Mouse (Mus musculus) hindbrain, postnatal 0 days (tissue): ENCODE data around the gene Fcgrt. TPM values are rescaled to one million over a fixed set of nuclear protein-coding genes. Genes with fewer than 3 reads are reported as not detected.

ENCODE experiments used
- ATAC-seq: fragments of 200-750 bp; cut with Nextera tagmentation; 2 replicates; pipeline ENCODE4 v1.8.0; 2017; ENCODE audit warnings: mild to moderate bottlenecking, moderate TSS enrichment, moderate library complexity
- DNase-seq: peaks from one replicate; pipeline ENCODE4 v3.0.0-alpha.2; 2015; ENCODE audit warnings: low spot score
- H3K27ac ChIP-seq: fragments of 300-500 bp; sonication (generic); 2 replicates; pipeline ENCODE4 v1.5.1; 2014; ENCODE audit warnings: mild to moderate bottlenecking
- H3K27me3 ChIP-seq: fragments of 300-500 bp; sonication (generic); 2 replicates; pipeline ENCODE4 v1.6.1; 2014; ENCODE audit warnings: low read length, mixed read lengths; ENCODE audit not compliant: insufficient read depth
- H3K36me3 ChIP-seq: fragments of 300-500 bp; sonication (generic); 2 replicates; pipeline ENCODE4 v1.6.1; 2014; ENCODE audit warnings: low read length, mixed read lengths; ENCODE audit not compliant: insufficient read depth
- H3K4me1 ChIP-seq: fragments of 300-500 bp; sonication (generic); 2 replicates; pipeline ENCODE4 v1.6.1; 2014; ENCODE audit warnings: antibody characterized with exemption, low read length, mixed read lengths; ENCODE audit not compliant: insufficient read depth
- H3K4me2 ChIP-seq: fragments of 300-500 bp; sonication (generic); 2 replicates; pipeline ENCODE4 v1.6.1; 2014; ENCODE audit warnings: low read depth, mild to moderate bottlenecking, low read length, moderate library complexity, mixed read lengths
- H3K4me3 ChIP-seq: fragments of 300-500 bp; sonication (generic); 2 replicates; pipeline ENCODE4 v1.5.1; 2014; ENCODE audit warnings: low read length
- H3K9ac ChIP-seq: fragments of 300-500 bp; sonication (generic); replicated peaks from 2 replicates; pipeline ENCODE4 v1.6.1; 2014; ENCODE audit warnings: mild to moderate bottlenecking, low read length, moderate library complexity, mixed read lengths
- H3K9me3 ChIP-seq: fragments of 300-500 bp; sonication (generic); 2 replicates; pipeline ENCODE4 v1.6.1; 2016; ENCODE audit warnings: low read length, mixed read lengths
- CTCF ChIP-seq: IDR thresholded peaks from 2 replicates; pipeline ENCODE4 v1.5.1; 2016; ENCODE audit warnings: antibody characterized with exemption, control low read depth, low read depth
- WGBS: fragments of 180-500 bp; shearing (Covaris S2); extraction: QIAGEN DNeasy Blood & Tissue Kit; methylation state at CpG from one replicate; pipeline ENCODE4 v1.1.7; 2014; 5-methylcytosine and 5-hydroxymethylcytosine counted together
- polyA plus RNA-seq: library from polyadenylated mRNA; unstranded; fragments of >200 nt; fragmentation: Nextera tagmentation; extraction: Ambion mirVana; gene quantifications from 2 replicates; pipeline ENCODE4 v1.2.1, GENCODE M21; 2015
- total RNA-seq: library from RNA; depleted of rRNA; stranded (reverse); fragments of >200 nt; gene quantifications from 2 replicates; pipeline ENCODE4 v1.2.3, GENCODE M21; 2014

Fcgrt gene
- total and polyA plus RNA-seq, 2 experiments from 2014 or later: 32.9 to 45.9 TPM

DNA sequence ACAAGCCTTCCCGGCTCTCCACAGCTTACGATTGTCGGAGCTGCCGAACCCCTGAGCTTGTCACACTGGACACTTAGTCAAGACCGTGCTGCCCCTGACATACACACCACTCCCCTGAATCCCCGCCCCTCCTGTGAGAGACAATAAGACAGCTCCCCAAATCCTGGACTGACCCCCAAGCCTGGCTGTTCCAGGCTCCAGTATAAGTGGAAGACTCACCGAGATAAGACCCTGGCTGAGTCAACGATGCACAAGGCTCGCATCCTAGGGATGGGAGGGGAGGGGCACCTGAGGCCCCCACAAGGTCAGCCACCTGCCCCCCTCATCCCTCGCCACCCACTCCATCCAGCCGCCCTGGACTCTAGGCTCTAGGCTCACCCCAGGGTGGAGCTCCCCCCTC, 28.2 kb upstream of the Fcgrt start:
- H3K27me3 ChIP-seq: no peaks in the 10 kb centered on the region
- H3K4me2 ChIP-seq: no peak overlapping the region
- H3K9me3 ChIP-seq: no peaks in the 10 kb centered on the region
- H3K9ac ChIP-seq: no peak overlapping the region
- ATAC-seq: no peak
- H3K4me1 ChIP-seq: 0 out of 2 replicates have a peak, but pooled peaks cover 7% of the 10 kb centered on the region
- H3K27ac ChIP-seq: no peak overlapping the region
- peaks cover 5% of the 10 kb centered on the region; the same call in 1 of the 2 replicates for H3K36me3 ChIP-seq
- 79% methylated on average over 11 of the region's 11 CpGs for WGBS
- no peak overlapping the region for H3K4me3 ChIP-seq
- no peak for TF ChIP-seq CTCF
- DNase-seq: no peak

DNA sequence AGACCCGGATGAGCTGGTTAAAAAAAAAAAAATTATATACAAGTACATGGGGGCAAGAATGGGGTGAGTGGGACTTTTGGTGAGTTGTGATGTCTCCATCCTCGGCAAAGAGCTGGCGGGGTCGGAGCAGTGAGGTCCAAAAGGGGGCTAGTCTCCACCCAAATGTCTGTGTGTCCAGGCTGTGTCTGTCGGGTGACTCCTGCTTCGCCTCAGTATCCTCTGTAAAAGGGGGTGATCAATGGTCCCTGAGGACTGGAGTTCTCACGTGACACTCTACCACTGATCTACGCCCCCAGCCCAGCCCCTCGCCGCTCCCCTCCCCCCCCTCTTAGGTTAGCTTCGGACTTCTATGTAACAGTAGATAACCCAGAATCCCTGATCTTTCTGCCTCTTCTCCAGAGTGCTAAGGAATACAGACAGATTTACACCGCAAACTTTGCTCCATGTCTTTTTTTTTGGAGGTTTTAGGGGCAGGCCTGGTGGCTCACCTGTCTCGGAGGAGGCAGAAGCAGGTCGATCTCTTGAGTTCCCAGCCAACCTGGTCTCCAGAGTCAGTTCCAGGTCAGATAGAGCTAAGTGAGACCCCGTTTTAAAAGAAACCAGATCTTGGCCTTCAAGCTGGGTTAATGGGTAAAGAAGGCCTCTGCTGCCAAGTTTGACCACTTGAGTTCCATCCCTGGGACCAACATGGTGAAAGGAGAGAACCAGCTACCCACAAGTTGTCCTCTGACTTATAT, 26.3 kb upstream of the Fcgrt start:
- DNase-seq (no peak), ATAC-seq (no peak)
- Histone ChIP-seq H3K27ac (peak overlapping the region; percentile 92), H3K9me3 (no peaks in the 10 kb centered on the region), H3K4me2 (peak overlapping the region; percentile 60), H3K36me3 (peaks cover 23% of the 10 kb centered on the region), H3K27me3 (no peaks in the 10 kb centered on the region), H3K4me3 (peak overlapping the region; percentile 95), H3K4me1 (0 out of 2 replicates have a peak, but pooled peaks cover 8% of the 10 kb centered on the region), H3K9ac (peak overlapping the region; percentile 58)
- WGBS: 57% methylated on average over 15 of the region's 15 CpGs
- TF ChIP-seq CTCF: no peak

DNA sequence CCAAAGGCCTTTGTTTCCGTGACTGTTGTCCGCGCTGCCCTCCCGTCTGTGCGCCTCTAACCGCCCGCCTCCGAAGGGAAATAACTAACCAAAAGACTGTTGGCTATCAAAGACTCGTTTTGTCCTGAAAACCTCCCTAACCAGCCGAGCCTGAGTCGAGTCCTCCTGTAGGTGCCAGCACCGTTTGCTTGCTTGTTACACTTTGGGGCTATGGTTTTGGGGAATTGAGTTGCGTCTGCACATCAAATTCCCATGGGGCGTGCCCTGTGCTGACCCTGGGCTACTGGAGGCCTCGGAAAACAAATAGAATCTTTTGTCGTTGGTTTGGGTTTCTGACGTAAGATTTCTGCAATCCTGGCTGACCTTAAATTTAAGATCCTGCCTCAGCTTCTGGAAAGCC, 25.7 kb upstream of the Fcgrt start:
- Histone ChIP-seq H3K27me3 (no peaks in the 10 kb centered on the region), H3K27ac (peak overlapping the region; percentile 92), H3K36me3 (peaks cover 23% of the 10 kb centered on the region), H3K9me3 (no peaks in the 10 kb centered on the region), H3K4me1 (0 out of 2 replicates have a peak, but pooled peaks cover 8% of the 10 kb centered on the region), H3K9ac (peak overlapping the region; percentile 58), H3K4me3 (peak overlapping the region; percentile 95), H3K4me2 (peak overlapping the region; percentile 60)
- ATAC-seq: no peak
- WGBS: under 1% methylated on average over 17 of the region's 17 CpGs
- peak; percentile 64 for DNase-seq
- no peak for TF ChIP-seq CTCF

DNA sequence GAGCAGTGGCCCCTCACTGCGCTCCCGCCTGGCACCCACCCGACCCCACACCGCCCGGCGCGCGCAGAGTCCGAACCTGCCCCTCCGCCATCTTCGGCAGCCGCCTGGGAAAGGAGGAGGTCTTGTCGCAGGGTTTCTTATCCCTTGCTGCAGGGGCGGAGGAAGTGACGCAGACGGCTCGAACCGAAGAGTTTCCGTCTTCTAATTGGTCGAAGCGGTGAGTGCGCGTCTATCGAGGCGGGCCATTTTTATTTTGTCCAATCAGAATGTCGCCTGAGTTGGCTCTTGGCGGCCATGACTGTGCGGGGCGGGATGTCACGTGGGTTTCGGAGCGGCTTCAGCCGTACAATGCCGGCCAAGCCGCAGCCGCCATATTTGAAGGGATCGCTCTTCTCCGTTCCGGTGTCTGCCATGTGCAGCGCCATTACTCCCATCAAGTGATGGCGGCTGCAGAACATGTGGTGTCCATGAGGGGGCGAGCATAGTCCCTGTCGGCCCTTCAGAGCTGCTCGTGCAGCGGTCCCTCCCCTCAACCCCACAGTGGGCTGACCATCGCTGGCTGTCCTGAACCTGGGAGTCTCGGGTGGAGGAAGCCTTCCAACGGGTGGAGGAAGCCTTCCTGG, 25.1 kb upstream of the Fcgrt start, which contains the start of gene Rpl13a:
Rpl13a (minus strand) TSS at position 138 of the 623 bp plus-strand sequence.
- Histone ChIP-seq H3K27ac (peak within 1 kb of the TSS; percentile 92), H3K9me3 (no peaks in the 10 kb centered on the region), H3K9ac (peak within 1 kb of the TSS; percentile 99), H3K27me3 (no peaks in the 10 kb centered on the region), H3K4me1 (0 out of 2 replicates have a peak, but pooled peaks cover 8% of the 10 kb centered on the region), H3K4me3 (peak within 1 kb of the TSS; percentile 95), H3K4me2 (peak within 1 kb of the TSS; percentile 93), H3K36me3 (peaks cover 23% of the 10 kb centered on the region)
- ATAC-seq: peak; percentile 95
- peak; percentile 90 for TF ChIP-seq CTCF
- WGBS: 1% methylated on average over 48 of the region's 48 CpGs
- DNase-seq: peak; percentile 100

DNA sequence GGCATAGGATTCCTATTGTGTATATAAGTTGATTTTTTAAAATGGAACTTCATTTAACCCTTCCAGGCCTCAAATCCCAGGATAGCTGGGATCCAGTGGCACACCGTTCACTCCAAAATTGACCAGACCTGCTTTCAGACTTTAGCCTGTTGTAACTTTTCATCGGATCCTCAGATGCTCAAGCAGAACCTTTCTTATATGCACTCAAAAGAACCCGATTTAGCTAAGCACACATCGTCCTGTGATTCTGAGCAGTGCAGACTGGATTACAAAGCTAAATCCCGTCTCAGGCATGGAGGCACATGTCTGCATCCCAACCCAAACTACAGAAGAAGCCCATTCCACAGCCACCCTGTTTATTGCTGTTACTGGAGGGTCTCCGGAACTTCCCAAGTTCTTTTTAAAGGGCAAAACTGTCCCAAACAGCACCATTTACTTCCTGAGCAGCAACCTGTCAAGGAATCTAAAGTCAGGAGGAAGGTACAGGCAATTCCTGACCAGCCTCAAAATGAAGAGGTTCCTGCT, 24.1 kb upstream of the Fcgrt start:
- no peak for DNase-seq
- Histone ChIP-seq H3K27me3 (no peaks in the 10 kb centered on the region), H3K27ac (peak overlapping the region; percentile 91), H3K4me1 (peaks cover 13% of the 10 kb centered on the region), H3K9me3 (no peaks in the 10 kb centered on the region), H3K4me3 (peak overlapping the region; percentile 95), H3K4me2 (peak overlapping the region; percentile 93), H3K36me3 (peaks cover 28% of the 10 kb centered on the region), H3K9ac (peak overlapping the region; percentile 99)
- WGBS: under 1% methylated on average over 6 of the region's 6 CpGs
- ATAC-seq: no peak
- TF ChIP-seq CTCF: no peak

DNA sequence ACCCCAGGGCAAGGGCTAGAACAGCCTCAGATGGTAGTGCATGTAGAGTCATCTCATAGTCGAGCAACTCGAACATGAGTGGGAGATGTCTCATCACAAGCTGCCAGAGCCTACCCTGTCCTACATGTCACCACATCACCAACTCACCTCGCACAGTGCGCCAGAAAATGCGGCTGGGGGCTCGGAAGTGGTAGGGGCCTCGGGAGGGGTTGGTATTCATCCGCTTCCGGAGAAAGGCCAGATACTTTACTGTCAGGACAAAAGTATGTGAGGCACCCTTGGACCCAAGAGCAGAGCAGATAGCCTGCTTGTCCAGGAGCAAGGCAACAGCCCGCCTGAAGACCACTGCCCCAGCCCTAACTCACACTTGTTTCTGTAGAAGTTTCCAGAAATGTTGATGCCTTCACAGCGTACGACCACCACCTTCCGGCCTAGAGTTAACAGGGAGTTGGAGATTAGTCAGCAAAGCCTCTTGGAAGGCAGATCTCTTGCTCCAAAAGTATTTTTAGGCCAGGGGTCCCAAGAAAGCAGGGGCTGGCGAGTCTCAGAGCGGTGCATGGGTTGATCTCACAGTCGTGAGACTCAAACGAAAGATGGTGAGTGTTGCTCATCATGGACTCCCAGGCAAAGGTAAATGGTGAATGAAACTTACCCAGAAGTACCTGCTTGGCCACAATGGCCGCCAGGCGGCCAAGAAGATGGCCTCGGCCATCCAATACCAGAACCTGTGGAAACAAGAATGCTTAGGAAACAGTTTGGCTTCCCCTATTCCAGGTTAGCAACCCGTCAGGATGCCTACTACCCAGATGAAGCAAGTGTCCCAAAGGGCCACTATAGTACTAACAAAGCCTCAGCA, 23.4 kb upstream of the Fcgrt start:
- Histone ChIP-seq H3K27ac (peak overlapping the region; percentile 91; the same call in 1 of the 2 replicates), H3K4me2 (peak overlapping the region; percentile 93), H3K4me3 (peak overlapping the region; percentile 95), H3K9me3 (no peaks in the 10 kb centered on the region), H3K36me3 (peaks cover 35% of the 10 kb centered on the region), H3K27me3 (no peaks in the 10 kb centered on the region), H3K9ac (peak overlapping the region; percentile 99), H3K4me1 (peaks cover 14% of the 10 kb centered on the region)
- no peak for ATAC-seq
- 49% methylated on average over 21 of the region's 21 CpGs for WGBS
- DNase-seq: no peak
- TF ChIP-seq CTCF: peak; percentile 46
